Mouse (Mus musculus) thymus, postnatal 14 days (tissue): ENCODE measurements around the gene Dnah11.

Experiments used
- DNase-seq: peaks from one replicate; pipeline ENCODE4 v3.0.0; 2021

The Dnah11 gene

DNA sequence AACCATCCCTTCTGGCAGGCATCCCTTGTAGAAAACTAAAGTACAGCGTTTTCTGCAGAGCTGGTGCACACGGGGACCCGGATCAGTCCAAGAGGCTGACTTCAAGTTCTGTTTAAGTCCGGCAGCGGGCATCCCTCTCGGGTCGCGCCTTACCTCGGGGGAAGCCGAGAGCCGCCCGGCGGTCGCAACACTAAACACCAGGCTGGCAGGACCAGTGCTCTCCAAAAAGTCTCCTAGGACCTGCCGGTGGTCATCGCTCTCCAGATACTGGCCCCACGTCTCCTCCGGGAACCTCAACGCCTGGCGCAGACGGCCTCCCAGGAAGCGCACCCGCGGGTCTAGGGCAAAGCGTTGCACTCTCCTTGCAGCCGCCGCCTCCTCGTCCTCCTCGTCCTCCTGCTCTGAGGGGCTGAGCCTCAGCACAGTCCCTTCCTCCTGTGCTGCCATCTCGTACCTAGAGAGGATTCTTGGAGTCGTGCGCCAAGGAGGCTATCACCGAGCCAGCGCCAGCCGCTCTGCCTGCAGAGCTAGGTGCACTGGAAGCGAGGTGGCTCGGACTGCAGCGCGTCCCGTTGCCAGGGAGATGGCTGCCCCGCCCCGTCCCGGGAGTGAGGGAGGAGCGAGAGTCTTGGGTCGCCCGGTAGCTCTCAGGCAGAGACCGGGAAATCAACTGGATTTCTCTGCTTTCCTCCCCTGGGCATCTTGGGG is at the start of gene Dnah11:
TSS of gene Dnah11 (minus strand) at position 658 of the 708 bp plus-strand sequence.
- peak; percentile 65 for DNase-seq

DNA sequence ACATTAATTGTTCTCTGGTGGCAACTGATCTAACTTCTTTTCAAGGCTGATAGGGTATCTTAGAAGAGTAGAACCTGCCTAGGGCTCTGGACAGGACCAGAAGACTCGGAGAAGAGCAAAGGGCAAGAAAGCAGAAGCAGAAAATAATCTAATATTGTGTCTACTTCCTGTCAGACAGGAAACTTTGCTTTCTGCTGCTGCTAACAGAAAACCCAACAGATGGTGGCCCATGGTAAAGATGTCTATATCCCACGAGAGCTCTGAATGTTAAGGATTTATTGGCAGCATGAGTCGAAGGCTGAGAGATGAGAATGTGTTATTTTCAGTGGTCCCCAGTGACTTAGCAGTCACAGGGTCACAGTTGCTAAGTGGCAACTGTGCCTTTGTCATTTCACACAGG is 22.3 kb upstream of the Dnah11 start:
- no peak for DNase-seq

DNA sequence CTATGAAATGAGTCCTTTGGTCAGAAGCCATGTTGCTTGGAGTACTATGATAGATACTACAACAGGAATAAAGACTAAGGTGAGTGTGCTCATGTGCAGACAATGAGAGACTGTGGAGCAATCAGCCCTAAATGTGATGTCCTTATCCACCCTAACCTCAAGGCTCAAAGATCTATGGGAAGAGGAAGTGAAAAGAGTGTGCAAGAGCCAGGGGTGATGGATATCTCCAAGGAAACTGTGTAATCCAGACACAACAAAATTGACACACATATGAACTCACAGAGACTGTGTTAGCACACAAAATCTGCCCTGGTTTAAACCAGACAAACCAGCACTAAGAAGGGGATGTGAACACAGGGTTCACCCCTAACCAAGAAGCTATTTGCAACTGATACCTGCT is 21.2 kb upstream of the Dnah11 start:
- DNase-seq = no peak

DNA sequence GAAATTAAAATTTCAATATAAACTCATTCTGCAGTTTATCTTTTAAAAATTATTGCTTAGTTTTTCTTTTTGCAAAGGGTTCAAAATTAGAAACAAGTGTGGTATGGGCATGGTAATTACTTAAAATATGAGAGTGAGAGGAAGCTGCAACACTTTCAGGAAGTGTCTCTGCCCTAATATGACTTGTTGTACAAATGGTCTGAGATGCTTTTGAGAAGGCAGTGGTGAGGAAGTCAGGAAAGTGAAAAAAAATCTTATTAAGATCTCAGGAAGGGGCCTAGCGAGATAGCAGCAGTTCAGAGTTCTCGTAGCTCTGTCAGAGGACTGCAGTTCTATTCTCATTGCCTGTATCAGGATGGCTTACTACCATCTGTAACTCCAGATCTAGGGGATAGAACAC is 13.3 kb upstream of the Dnah11 start:
- DNase-seq = no peak

DNA sequence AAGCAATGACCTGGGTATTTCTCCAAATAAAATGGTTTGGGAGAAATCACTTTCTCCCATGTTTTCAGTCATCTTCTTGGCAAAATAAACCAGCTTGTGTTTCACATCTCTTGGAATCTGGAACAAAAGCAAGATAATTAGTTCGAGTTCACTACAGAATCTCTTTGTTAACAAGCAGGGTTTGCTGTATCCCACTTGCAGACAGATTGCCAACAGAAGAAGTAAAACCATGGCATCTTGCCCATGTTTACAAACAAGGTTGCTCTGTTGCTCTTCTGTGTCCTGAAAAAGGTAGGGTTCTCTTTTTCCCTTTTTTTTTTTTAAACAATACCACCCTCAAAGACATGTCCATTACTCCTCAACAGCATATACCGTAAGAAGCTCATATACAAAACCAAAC is 2.3 kb downstream of the Dnah11 start:
- DNase-seq = no peak

DNA sequence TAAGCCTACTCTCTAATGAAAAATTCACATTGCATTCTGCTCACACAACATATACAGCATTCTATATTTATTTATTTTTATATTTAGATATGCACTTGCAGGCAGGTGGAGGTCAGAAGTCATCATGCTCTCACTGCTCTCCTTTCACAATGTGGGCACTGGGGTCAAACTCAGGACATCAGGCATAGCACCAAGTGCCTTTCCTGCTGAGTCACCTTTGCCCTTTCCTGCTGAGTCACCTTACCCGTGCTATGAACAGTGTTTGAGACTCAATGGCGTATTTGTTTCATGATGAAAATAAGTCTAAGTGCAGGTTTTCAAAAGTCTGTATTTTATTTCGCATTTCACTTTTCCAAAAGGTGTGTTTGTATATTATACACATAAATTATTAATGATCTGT is 9.3 kb downstream of the Dnah11 start:
- DNase-seq = no peak

DNA sequence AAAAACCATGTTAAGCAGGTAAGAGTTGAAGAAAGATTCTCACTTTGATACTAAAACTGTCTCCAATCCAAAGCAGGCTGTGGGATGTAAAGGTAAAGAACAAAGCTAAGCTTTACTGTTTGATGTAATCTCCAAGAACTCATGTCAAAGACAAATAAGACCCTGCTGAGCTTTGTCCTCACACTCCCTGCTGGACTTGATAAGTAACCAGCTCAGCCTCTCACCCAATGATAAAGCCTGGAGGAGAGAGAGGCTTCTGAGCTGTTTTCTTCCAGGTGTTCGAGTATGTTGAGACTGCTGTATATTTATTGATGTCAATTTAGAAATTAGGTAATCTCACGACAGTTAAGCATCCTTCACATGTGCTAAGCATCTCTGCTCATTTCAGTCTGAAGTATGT is 11.2 kb downstream of the Dnah11 start:
- no peak for DNase-seq

DNA sequence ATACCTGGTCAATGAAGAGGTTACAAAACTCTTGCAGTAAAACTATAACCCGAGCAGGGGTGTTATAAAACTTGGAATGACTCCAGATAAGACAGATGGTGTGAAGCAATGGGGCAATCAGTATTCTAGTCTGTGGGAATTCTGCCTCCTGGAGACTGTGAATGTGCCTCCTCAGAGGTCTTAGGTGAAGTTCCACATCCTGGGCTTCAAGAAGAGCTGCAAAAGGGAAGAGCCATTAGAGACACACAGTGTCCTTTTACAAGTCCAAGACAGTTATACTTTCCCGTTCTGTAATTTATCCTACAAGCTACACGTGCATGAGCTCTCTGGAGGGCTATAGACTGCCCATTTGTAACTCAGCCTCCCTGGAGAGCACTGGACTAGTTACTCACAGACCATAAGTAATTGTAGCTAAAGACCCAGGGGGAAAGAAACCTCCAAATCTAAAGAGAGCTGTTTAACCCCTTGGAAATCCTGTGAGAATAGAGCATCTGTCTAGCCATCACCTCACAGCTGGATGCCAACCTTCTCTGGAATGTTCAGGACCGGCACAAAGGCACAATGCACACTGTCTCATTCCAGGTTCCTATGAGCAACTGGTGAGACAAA is 11.9 kb downstream of the Dnah11 start:
- DNase-seq = no peak

DNA sequence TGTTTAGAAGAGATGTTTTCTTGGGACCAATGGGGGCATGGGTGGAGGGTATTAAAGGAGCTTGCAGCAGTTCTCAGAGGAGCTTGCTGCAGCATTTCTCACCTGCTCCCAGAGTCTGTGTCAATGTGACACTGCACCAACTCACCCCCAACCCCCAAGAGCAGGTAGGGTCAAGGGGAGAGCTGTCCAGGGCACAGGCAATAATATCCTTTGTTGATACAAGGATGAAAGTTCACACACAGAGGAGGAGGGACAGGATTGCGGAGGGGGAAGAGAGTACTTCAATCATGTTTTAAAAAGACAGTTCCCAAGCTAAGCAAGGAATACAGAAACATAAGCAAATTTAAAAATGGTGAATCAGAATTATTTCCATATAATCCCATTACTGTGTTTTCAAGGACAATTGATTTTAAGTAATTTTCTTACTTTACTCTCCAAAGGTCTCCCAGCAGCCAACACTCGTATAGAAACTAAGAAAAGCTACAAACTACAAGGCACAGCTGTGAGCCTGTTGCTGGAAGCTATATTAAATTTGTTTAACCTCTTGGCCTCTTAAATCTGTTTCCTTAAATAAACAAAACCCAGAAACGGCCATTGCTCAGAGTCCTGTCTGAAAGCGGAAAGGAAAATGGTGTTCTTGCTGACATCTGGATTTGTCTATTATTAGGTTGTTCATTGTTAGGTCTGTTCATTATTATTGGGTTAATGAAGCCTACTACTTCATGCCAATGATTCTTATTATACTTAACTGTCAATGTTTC is 12.5 kb downstream of the Dnah11 start:
- no peak for DNase-seq

DNA sequence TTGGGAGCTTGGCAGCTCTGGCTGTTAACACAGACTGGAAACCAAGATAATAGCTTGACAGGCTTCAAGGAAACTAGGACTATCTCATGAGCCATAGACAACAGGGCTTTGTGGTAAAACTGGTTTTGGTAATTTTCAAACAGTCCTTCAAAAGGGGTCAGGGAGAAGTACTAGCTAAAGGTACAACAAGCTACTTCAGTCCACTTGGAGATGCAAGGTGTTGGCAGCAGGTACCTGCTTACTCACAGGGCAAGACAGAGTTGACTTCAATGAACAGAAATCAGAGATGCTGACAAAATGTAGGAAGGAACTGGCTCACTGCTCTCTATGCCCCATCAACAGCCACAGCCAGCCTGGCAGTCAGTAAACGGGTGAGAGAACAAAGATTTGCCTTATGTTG is 14.1 kb downstream of the Dnah11 start:
- DNase-seq = no peak

DNA sequence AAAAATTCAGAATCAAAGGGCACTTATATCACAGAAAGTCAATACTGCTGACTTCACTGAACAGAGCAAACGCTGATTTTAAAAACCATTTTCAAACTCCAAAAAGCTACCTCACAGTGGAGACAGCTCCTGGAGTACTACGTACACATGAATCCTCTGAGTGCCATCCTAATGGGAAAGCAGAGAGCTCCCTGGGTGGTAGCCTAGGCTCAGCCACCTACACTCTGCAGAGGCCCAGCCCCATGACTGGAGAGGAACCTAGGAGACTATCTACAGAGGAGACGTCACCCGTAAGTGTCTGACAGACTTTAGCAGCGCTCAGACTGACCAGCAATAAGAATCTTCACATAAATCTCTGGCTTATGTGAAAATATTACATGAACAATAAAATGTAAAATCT is 21.1 kb downstream of the Dnah11 start:
- DNase-seq = no peak

DNA sequence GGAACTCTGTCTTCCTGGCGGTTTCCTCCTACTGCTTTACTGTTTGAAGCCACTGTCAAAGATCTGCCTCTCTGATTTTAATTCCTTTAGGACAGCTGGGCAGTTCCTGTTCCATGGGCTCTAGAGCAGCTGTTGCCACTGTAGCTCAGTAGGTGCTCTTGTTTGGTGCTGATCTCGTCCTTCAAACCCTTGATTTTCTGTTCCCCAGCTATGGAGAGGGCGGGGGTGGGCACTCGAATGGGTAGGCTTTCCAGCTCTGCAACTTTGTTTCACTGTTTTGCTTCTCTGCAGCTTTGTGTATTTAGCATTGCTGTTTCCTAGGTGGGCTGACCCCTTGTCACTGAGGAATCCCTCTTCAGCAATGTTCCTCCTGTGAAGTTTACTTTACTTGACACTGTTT is 34.1 kb downstream of the Dnah11 start:
- no peak for DNase-seq

DNA sequence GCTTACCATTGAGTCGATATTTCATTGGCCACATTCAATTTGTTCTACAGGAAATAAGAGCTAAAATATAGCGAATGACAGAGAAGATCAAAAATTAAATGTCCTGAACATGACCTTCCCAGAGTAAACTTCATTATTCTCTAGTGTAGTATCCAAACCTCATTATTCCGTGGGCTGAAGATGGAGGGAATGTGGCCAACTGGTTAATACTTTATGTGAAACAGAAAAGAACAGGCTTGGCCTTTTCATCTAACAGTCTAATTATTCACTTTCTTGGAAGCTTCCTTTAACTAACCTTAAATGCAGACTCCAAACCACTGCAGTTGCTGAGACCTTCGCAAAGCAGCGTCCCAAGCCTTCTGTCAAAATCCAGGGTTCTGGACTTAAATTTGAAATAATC is 41.9 kb downstream of the Dnah11 start:
- DNase-seq = no peak

DNA sequence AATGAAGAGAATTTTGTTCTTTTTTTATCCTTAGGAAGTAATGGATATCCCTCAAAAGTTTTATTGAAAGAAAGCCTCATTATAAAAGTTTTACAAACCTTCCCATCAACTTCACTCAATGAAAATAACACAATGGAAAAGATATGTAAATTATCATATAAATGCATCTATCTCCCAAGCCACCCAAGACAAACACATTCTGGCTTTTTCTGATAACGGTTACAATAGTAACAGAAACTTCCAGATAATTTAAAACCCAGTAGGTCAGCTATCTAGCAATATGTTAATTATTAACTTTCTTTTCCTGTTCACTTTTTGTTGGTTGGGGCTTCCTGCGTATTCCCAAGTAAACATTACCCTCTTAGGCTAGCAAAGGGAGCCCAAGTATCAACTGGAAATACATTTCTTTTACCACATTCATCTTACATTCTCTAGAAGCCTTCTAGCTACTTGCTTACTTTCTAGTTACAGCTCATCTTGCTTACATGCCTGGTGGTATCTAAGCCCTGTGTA is 51.3 kb downstream of the Dnah11 start:
- no peak for DNase-seq

DNA sequence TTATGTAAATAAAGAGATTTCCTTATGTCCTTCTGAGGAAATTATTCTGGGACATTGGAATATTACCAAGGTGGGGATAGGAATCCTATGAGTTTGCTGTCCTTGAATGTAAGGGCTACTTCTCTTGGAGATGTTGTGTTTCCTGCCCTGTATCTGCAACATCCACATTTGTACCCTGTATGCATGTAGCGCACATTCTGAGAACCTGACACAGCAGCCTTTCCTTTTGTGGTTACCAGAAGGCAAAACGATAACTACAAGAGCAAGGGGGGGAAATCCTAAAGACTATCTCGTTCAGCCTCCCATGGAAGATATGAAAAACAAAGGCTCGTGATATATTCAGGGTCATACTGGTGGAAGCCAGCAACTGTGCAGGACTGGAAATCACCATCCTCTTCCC is 70.7 kb downstream of the Dnah11 start:
- DNase-seq = no peak

DNA sequence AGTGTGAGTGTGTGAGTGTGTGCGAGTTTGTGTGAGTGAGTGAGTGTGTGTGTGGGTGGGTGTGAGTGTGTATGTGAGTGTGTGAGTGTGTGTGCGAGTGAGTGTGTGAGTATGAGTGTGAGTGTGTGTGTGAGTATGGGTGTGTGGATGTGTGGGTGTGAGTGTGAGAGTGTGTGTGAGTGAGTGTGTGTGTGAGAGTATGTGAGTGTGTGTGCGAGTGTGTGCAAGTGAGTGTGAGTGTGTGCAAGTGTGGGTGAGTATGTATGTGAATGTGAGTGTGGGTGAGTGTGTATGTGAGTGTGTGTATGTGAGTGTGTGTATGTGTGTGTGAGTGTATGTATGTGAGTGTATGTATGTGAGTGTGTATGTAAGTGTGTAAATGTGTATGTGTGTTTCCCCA is 79.2 kb downstream of the Dnah11 start:
- no peak for DNase-seq

DNA sequence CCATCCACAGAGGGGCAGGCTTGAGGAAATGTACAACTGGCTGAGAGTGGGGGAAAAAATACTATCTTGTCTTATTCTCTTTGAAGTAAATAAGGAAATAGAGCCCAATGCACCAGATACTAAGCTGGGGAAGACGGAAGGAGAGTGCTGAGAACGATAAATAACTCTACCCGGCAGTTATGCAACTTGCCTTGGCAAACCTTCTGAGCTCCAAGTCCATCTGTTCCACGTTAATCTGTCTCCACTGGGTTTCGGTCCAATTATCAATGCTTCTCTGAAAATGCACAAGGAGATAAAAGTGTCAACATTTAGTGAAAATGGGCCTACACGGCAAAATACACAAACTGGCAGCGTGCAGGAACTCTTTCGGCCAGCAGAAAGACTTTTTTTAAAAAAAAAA is 86.2 kb downstream of the Dnah11 start:
- DNase-seq = no peak

DNA sequence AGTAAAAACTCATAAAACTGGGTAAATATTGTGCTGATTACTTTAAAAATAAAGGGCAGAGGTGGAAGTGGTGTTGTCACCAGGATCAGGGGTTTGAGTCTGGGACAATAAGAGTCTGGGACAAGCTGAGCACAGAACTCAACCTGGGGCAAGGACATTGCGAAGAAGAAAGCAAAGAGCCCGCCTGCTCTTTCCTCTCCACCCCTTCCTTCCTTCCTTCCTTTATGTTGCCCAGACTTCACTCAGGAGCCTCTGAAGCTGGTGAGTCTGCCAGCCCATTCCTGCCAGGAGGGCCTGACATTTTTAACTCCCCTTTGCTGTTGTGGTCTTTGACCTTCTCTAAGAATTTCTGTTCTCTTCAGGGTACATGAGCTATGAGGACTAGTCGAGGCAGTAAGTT is 86.9 kb downstream of the Dnah11 start:
- DNase-seq = no peak

DNA sequence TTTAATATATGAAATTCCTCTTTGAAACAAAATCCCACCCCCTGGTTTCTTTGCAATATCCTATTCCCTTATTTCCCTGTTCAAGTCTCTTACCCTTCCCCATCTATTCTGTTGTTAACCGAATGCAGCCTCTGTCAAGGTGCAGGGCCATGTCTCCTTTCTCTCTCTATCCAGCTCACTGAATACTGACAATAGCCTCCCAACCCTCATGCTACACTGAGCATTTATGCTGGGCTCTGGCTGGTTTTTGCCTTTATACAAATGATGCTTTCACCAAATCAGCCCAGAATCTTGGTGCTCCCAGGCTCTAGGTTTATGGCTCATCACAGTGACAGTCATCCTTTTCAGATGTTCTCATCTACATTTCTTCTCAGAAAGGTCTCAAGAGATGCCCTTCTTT is 91.1 kb downstream of the Dnah11 start:
- no peak for DNase-seq

DNA sequence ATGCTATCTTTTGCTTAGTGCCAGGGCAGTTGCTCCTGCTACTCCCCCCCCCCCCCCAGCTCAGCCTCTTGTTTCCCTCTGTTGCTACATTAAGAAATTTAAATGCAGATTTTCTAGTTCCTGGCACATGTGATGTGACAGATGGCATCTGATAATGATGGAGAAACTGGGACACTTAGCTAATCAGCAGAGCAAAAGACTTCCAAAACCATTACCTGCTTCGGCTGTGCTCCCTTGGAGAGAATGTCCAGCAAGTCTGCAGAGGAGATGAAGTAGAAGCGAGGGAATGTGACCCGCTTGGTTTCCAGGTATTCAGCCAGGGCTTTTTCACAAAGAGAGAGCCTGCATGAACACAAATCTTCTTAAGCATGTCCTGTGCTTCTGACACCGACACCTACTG is 94.3 kb downstream of the Dnah11 start:
- DNase-seq = no peak

DNA sequence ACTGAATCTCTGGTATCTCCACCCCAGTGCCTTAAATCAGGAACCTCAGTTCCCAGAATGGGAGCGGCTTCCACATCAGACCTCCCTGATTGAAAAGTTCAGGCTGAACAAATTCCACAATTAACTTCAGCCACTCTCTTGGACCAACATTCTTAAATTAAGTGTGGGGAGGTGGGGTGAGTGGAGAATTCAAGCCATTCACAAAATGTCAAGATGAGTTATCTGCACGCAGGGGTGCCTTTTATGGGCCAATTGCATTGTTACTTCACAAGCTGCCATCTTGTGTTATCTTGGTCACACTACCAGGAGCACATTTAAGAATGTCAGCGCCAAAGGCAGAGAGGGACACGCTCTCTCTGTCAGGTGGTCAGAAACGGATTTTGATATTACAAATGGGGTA is 99.1 kb downstream of the Dnah11 start:
- no peak for DNase-seq

DNA sequence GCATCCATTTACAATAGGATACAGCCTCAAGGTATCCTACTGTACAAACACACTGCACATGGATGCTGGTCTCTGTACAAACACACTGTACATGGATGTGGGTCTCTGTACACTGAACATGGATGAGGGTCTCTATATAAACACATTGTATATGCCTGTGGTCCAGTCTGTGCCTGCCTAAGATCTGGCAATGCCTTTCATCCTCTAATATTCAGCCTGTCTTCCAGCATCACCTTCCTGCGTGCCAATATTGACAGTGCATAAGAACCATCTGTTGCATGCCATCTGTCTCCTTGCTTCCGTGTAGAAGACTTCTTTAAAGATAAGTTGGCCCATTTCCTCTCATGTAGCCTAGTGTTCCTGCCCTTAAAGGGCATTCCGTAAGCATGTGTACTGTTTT is 100.6 kb downstream of the Dnah11 start:
- no peak for DNase-seq

DNA sequence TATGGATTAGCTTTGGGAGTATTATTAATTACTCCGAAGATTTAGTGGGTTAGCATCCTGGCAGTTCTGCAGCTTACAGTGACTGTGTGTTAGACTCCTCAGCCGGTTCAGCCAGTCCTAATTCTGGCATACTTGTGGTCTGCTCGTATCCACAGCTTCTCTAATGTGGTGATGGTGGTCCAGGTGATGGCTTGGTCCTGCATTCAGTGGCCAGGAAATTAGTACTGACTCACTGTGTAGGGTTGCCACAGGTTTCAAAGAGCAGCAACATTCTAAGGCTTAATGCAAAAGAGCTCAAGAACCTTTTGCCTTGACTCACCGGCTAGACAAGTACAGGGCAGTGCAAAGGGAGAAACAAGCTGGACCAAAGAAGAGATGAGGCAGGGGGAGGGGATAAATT is 103.9 kb downstream of the Dnah11 start:
- DNase-seq = no peak

DNA sequence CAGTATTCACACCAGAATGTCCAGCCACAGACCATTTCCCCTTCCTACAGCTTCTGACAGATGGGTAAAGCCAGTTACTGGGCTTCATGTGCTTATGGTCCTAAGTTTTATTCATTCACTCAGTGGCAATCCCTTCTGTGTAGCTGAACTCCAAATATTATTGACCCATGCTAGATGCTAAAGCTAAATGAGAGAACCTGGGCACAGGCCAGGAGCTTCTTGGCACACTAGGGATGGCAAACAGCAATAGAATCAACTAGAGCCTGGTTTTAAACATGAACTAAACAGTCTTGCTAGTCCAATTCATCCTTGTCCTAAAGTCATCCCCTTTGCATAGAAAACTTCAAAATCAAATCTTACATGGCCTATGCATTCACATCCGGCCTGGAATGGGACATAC is 113.6 kb downstream of the Dnah11 start:
- DNase-seq = no peak
